Mouse (Mus musculus) CD8-positive naive resting alpha-beta T cell, adult 2 months (primary cell): Measurements from ENCODE around the gene Vsig10.
"Not testable (repeated sequence)": the region's sequence is repeated elsewhere in the genome, so short reads cannot be mapped to it uniquely, and the experiment has no call there.

Experiments used
- DNase-seq, 2 experiments: peaks; one replicate each; pipeline ENCODE4 v3.0.0; 2022; ENCODE audit warnings: low read depth in 2 of 2, low spot score in 2 of 2

Gene Vsig10

DNA sequence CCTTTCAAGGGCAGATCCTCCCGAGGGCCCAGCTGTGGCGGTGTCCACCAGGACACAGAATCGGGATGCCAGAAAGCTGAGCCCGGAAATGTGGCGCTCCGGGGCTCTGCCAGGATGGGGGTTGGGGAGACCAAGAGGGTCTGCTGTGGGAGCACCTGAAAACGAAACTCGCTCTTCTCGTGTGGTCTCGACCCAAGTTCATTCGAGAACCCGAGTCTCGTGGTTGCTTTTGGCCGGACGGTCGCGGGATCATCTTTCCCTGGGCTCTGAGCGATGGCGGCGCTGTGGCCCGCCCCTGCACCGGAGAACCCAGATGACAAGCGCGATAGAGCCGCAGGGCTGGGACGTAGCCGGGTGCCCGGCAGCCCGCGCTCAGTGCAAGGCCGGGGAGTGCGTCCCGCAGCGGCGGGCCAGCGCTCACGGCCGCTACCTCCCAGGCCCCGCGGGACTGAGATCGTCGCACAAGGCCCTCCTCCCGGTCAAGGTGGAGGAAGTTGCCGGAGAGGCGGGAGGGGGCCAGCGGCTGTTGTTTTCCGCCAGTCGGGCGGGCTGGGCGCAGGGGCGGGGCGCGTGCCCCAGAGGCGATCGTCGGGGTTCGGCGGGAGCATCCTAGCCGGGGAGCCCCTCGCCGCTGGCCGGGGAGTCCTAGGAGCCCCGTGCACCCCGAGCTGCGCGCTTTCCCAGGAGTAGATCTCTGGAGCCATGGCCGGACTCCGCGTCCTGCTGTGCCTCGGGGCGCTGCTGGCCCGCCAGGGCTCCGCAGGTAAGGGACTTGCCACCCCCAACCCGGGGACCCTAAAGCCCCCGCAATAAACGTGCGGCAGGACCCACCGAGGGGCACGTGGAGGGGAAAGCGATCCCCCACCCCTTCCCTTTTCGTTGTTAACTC is at the start of gene Vsig10:
Gene Vsig10 (plus strand): TSS at position 343 of the 889 bp plus-strand sequence.
- peak in 1 of 2 experiments; percentile 5 for DNase-seq

DNA sequence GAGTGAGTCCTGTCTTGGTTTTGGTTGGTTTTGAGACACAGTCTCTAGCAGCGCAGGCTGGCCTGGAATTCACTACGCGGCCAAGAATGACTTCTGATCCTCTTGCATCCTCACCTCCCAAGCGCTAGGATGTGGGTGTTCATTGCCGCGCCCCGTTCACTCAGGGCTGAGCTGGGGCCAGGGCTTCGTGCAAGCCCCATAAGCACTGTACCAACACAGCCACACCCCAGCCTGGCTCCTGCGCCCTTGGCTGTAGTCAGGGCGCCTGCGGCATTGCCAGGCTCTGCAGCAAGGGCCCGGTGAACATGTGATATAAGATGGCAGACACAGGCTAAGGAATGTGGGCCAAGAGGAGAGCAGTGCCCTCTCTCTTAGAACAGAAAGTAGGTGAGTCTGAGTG is 49.5 kb upstream of the Vsig10 start:
- no peak for DNase-seq

DNA sequence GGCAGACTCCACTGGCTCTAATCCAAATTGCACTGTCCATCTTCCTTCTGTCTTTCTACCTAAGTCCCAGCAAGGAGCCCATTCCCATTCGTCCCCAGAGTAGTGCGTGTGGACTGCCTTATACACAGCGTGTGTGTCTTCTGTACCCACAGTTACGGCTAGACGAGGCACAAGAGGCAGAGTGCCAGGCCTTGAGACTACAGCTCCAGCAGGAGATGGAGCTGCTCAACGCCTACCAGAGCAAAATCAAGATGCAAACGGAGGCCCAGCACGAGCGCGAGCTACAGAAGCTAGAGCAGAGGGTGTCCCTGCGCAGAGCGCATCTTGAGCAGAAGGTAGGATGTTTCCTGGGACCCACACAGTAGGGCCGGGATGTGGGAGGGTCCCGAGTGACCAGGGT is 46.9 kb upstream of the Vsig10 start:
- DNase-seq = no peak

DNA sequence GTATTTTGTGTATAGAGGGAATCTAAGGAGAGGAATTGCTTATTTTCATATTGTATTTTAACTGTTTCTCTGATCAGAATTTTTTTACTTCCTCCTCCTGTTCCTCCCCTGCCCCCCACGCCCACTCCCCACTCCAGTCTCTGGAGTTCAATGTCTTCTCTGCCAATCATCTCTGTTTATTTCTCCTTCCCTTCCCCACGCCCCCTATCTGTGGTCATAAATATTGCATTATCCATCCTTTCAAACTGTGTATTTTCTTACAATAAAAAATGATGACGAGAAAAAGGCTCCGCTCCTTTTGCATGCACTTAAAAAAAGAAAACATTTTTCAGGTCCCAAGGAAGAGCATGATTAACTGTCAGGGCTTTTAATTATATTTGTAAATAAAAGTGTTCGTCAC is 44.1 kb upstream of the Vsig10 start:
- no peak for DNase-seq

DNA sequence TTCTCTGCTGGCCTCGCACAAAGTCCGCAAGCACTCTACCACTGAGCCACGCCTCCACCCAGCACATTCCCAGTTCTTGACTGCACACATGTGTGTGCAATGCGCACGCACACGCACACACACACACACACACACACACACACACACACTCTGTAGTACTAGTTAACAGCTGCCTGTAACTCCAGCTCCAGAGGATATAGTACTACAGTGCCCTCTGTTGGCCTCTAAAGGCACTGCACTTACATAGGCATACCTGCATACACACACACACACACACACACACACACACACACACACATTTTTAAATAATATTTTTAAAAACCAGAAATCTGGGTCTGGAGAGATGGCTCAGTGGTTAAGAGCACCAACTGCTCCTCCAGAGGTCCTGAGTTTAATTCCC is 41.1 kb upstream of the Vsig10 start:
- DNase-seq = no peak

DNA sequence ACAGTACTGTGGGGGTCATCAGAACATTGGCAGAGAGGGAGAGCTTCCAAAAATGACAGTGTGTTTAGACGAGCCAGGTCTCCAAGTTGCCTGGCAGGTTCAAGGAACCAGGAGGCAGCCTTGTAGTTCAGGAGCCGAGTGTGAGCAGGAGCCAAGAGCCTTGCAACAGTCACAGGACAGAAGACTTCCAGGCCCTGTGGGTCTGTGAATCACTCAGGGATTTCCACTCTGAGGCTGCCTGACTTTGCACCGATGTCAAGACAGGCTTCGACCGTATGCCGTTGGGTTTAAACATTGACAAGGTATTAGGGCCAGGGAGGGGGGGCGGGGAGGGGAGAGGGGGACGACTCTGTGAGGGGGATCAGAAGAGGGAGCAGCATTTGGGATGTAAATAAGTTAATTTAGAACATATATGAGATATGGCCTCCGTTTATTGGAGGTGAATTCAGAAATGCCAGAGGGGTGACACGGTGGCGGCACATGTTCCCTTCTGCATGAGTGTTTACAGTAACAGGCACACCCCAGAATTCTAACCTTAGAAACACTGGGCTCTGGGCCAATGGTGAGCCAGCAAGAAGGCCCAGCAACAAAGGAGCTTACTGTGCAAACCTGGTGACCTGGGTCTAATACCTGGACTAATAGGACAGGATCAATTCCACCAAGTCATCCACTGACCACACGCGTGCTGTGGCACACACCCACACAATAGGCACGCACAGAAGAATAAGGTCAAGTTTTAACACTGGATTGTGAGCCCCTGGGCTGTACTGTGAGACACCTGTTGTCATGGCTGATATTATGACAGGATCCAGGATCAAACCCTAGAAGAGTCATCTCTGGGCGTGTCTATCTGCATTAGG is 39.8 kb upstream of the Vsig10 start:
- no peak for DNase-seq

DNA sequence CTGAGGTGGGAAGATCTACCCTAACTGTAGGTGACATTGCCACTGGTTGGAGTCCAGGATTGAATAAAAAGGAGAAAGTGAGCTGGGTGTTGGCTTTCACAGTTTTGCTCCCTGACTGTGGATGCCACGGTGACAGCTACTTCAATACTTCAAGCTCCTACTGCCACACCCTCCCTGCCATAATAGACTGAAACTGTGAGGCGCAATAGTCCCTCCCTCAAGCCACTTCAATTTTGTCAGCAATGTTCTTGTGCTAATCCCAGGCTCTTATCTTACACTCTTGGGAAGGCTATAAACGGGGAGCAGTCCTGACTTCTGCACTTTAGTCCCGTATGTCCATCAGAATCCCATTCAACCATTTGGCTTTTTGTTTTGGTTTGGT is 39.2 kb upstream of the Vsig10 start:
- DNase-seq = no peak

DNA sequence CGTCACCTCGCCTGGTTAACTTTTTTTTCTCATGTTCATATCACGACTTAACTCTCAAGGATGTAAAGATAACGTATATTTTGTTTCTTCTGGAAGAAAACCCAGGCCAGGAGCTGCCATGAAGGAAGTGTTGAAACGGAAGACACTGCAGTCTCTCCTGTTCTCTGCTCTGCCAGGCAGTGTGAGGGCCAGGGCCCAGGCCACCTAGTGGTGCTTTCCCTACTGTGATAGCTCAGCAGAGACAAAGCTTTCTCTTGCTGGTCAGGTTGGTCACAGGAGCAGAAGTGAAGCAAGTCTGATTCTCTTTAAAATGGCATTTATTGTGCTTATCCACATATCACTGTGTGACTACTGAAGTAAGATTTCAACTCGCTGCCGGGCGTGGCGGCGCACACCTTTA is 37.3 kb upstream of the Vsig10 start:
- DNase-seq = no peak

DNA sequence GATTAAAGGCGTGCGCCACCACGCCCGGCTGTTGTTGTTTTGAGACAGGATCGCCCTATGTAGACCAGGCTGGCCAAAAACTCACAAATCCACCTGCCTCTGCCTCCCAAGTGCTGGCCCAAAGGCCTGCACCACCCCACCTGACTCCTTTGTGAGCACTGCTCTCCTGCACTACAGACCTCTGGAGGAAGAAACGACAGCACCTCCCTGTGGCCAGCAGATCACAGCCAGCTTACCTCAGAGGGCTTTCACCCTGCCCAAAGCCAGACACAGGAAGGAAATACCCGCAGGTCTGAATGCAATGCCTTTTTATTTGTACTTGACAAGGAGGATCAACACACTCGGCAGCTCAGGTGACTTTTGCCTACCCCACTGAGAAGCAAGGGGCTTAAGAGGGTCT is 36.5 kb upstream of the Vsig10 start:
- no peak for DNase-seq

DNA sequence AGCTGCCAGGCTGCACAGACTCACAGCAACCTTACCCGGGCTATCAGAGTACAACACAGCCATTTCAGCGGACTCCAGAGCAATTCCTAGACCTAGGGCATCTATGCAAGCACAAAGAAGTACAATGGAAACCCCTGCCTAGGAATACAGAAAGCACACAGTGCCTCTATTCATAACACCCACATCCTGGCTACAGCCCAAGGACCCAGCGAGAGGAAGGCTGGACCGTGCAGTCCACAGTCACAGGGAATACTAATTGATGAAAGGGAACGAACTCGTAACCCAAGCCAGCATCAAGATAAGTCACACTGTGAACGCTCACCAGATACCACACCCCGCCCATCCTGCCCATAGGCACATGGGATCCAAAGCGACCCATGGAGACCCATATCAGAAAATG is 34.9 kb upstream of the Vsig10 start:
- no peak for DNase-seq

DNA sequence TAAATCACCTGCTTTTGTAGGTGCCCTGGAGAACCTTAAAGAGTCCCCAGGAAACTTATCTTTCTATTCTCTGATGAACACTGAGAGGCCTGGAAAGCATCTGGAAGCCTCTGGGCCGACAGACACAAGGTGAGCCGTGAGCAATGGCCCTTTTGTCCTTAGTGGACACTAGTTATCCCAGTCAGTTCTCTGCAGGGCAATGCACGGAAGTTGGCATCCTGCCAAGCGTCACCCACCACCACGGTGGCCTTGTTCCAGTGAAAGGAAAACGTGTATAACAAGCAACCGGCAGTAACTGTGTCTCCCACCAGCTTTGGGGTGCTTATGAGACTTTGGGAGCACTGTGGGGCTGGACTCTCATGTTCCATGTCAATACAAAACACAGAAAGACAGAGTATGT is 34.2 kb upstream of the Vsig10 start:
- no peak for DNase-seq

DNA sequence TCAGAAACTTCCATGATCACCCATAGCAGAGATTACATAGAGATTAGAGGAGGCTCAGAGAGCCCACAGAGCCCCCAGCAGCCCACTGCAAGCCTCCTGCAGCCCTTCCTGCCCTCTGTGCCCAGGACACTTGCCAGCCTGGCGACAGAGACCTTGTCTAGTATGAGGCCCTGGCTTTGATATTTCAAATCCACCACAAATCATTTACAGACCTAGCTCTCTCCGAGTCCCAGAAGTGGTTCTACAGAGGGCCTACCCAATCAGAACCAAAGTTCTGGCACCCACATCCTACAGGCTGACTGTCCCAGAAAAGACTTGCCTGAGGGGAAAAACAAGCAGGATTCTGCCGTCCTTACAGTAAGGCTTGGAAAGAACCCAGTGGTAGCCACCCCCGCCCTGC is 33.6 kb upstream of the Vsig10 start:
- DNase-seq = no peak

DNA sequence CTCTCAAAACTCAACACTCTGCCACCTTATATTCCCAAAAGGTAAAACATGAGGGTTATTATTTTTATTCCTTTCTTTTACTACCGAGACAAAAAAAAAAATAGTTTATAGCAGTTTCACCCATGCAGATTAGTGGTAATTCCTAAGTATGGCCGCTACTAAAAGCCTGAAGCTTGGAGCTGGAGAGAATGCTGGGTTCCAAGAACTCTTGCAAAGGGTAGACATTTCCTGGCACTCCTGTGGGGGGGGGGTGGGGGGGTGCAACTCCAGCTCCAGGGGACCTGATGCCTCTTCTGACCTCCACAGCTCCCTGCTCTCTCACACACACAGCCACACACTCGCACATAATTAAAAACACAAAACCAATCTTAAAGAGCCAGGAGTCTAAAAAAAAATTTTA is 32.6 kb upstream of the Vsig10 start:
- no peak for DNase-seq

DNA sequence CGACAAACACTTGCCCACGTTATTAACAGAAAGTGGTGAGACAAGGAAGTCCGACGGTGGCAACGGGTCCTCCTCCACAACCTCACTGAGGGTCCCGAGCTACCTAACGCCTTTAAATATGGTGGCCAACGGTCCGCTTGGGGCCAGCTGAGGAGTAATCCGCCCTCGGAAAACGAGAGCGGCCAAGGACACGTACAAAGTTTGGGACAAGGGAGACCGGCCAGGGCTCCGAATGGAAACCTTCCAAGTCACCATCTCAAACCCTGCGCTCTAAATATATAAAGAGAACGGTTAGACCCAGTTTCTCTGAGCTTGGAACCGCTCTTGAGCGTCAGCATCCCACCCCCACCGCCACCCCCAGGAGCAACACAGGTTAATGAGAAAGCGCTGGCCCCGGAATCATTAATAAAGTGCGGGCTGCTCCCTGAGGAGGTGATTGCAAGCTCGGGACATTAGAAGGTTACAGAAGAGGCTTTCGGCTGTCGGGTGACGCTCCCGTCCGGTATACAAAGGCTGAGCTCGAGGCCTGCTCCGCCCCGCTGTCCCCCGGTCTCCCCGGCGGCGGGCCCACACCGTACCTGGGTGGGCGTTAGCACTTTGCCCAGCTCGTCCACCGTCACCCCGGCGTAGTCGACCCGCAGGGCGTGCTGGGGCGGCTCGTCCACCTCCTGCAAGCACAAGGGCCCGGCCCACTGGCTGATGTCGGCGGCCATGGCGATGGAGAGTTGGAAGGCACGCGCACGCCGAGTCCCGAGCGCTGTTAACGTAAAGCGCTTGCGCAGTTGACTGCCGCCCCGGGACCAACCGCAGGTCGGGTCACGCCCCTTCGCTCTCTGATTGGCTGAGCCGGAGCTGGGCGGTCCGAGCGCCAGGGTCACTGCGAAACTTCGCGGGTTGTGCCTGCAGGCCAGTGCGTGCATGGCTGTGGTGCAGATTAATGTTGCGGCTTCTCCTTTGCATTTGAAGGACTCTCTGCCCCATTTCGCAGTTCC is 31.8 kb upstream of the Vsig10 start, which contains the start of gene Pebp1:
Gene Pebp1 (minus strand): TSS at position 795 of the 992 bp plus-strand sequence.
- DNase-seq = peak; percentile 86 to 89

DNA sequence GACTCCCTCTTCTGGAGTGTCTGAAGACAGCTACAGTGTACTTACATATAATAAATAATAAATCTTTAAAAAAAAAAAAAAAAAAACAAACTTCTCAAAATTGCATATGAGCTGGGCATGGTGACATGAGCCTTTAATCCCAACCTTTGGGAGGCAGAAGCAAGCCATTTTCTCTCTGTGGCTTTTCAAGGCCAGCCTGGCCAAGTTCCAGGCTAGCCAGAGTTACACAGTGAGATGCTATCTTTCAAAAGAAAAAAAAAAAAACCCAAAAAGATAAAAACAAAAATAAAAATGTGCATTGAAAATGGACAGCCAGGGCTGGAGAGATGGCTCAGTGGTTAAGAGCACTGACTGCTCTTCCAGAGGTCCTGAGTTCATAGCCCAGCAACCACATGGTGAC is 29.2 kb upstream of the Vsig10 start:
- DNase-seq = no peak

DNA sequence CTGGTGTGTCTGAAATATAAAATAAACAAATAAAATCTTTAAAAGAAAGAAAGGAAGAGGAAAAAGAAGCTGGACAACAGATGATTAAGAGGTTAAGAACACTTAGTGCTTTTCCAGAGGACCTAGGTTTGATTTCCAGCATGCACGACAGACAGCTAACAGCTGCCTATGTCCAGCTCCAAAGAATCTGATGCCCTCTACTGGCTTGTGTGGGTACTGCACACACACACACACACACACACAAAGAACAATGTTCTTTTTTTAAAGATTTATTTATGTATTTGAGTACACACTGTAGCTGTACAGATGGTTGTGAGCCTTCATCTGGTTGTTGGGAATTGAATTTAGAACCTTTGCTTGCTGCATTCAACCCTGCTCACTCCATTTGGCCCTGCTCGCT is 28.8 kb upstream of the Vsig10 start:
- DNase-seq = no peak

DNA sequence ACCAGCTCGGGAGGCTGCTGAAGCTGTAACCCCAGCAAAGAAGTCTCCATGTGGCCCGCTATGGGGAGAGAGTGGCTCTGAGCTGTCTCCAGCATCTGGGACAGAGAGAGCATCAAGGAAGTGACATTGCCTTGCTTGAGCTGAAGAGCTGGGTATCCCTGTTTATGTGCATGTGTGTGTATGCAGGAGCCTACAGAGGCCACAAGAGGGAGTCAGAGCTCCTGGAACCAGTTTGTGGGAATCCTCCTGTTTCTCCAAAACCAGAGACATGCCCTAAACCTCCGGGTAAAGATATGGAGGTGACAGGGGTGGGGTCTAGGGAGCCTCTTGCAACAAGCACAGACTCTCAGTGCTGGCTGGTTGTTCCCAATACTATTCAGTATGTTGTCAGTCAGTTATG is 27.6 kb upstream of the Vsig10 start:
- DNase-seq = no peak

DNA sequence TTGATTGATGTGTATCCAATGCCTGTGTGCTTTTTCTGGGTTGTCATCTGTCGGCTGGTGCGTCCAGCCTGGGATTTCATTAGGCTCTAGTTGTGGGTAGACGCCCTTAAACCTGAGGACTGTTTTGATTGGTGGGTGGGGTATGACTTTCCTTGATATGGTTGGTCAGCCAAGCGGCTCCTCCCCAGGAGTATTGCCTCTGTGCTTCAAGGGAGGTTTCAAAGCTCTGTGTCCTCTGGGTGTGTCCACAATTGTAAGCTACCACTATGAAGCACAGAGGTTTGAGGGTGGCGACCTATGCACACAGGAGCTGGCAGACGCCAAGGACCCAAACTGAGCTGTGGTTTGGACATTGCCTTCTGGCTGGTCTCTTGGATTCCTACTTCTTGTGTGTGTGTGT is 26.3 kb upstream of the Vsig10 start:
- no peak for DNase-seq

DNA sequence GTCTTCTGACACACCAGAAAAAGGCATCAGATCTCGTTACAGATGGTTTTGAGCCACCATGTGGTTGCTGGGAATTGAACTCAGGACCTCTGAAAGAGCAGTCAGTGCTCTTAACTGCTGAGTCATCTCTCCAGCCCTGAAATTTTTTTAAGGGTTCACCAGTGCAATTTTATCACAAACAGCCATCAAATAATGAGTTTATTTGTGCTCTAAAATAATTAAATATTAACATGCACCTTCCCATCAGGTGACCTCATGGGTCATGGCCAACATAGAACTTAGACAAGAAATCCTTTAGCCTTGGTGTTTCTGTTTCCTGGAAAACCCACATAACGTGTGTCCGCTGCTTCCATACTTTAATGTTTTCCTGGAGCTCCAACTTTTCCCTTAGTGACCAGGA is 25.1 kb upstream of the Vsig10 start:
- not testable (repeated sequence) for DNase-seq

DNA sequence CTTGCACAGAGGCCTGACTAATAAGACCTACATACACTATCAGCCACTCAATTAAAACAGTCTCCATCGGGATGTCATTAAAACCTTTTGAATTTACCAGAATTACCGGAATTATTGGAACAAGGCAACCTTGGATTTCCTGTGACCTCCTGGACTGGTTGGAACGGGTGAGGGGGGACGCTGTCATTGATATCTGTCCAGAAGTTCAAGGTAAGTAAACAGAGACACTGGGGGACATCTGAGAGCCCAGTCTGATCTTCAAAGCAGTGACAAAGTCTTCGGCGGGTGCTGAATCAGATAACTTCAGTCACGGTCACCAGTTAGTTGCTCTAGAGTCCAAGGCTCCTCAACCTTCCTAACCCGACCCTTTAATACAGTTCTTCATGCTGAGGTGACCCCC is 23.9 kb upstream of the Vsig10 start:
- no peak for DNase-seq

DNA sequence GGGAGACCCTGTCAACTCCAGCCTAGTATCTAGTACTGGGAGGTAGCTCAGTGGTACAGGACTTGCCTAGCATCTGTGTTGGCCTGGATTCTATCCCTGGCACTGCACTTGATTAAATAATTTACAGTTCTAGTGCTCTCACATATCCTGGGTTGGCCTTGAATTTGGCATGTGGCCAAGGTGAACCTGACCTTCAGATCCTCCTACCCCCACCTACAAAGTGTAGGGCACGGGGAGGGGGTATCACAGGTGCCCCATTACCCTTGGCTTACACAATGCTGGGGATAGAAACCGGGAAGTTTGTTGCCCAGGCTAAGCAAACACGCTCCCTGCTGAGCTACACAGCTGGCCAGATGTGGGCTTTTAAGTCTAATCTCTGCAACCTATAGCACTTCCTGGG is 16.0 kb upstream of the Vsig10 start:
- no peak for DNase-seq
